Mouse (Mus musculus) bone marrow macrophage, adult 2 months (primary cell): ENCODE data around the gene Tnfsf15.

ENCODE experiments used
- CTCF ChIP-seq: IDR thresholded peaks from 2 replicates; pipeline ENCODE4 v1.5.1; 2012; ENCODE audit warnings: low read depth, mild to moderate bottlenecking, low read length, moderate library complexity
- POLR2A ChIP-seq: IDR thresholded peaks from 2 replicates; pipeline ENCODE4 v1.6.1; 2012; ENCODE audit warnings: mild to moderate bottlenecking, low read depth, low read length, borderline replicate concordance

GRCm38 (mm10) chr4:63711886-63712285, 33.0 kb downstream of the Tnfsf15 start:
- TF ChIP-seq CTCF (no peak), POLR2A (no peak)
